Mouse (Mus musculus): ENCODE measurements around the gene Fgfr2. TPM values are rescaled to one million over a fixed set of nuclear protein-coding genes. Genes with fewer than 3 reads are reported as not detected.

The Fgfr2 gene
- total and polyA plus RNA-seq, 2 experiments from 2014 or later = 12.1 to 32.6 TPM

- DNase-seq (ENCODE audit: low spot score) = no peak
- Histone ChIP-seq H3K36me3 (ENCODE audit: insufficient read depth, low read length) (no peaks in the 10 kb centered on the region), H3K4me1 (ENCODE audit: insufficient read depth, low read length) (no peaks in the 10 kb centered on the region; the same call in 1 of the 2 replicates), H3K4me3 (ENCODE audit: low read depth, low read length) (peak overlapping the region; percentile 62; the same call in 1 of the 2 replicates), H3K27me3 (ENCODE audit: insufficient read depth, low read length) (peaks cover under 1% of the 10 kb centered on the region; the same call in 1 of the 2 replicates), H3K4me2 (ENCODE audit: low read depth, low read length, poor library complexity, severe bottlenecking) (peak overlapping the region; percentile 98), H3K9me3 (ENCODE audit: low read length) (no peaks in the 10 kb centered on the region), H3K27ac (ENCODE audit: low read depth, low read length) (no peak overlapping the region), H3K9ac (replicated peaks; ENCODE audit: low read length, poor library complexity, severe bottlenecking) (no peak overlapping the region)
- no peak for ATAC-seq (ENCODE audit: low FRiP score)
- 19% methylated on average over 4 of the region's 4 CpGs for WGBS
- no peak for TF ChIP-seq CTCF (IDR thresholded peaks at IDR 0.05)
Measured at GRCm38 (mm10) chr7:130263233-130263594, 2859.9 kb downstream of the Fgfr2 start.

GRCm38 (mm10) chr7:130262528-130263232 lies 2860.5 kb downstream of the Fgfr2 start:
- H3K27ac ChIP-seq (ENCODE audit: low read depth, low read length) = no peak overlapping the region
- H3K9ac ChIP-seq (replicated peaks; ENCODE audit: low read length, poor library complexity, severe bottlenecking) = peak overlapping the region; percentile 36; the same call in 1 of the 2 replicates
- peak overlapping the region; percentile 23 for H3K4me3 ChIP-seq (ENCODE audit: low read depth, low read length)
- no peaks in the 10 kb centered on the region; the same call in 1 of the 2 replicates for H3K4me1 ChIP-seq (ENCODE audit: insufficient read depth, low read length)
- no peaks in the 10 kb centered on the region for H3K36me3 ChIP-seq (ENCODE audit: insufficient read depth, low read length)
- H3K9me3 ChIP-seq (ENCODE audit: low read length) = no peaks in the 10 kb centered on the region
- peak overlapping the region; percentile 98 for H3K4me2 ChIP-seq (ENCODE audit: low read depth, low read length, poor library complexity, severe bottlenecking)
- TF ChIP-seq CTCF (IDR thresholded peaks at IDR 0.05) = no peak
- H3K27me3 ChIP-seq (ENCODE audit: insufficient read depth, low read length) = no peaks in the 10 kb centered on the region
- WGBS = 12% methylated on average over 17 of the region's 17 CpGs
- ATAC-seq (ENCODE audit: low FRiP score) (no peak), DNase-seq (ENCODE audit: low spot score) (no peak)

GRCm38 (mm10) chr7:130261684-130262527 lies 2861.2 kb downstream of the Fgfr2 start:
- peak; percentile 25; the same call in 1 of the 2 replicates for TF ChIP-seq CTCF (IDR thresholded peaks at IDR 0.05)
- Histone ChIP-seq H3K4me2 (ENCODE audit: low read depth, low read length, poor library complexity, severe bottlenecking) (peak overlapping the region; percentile 98), H3K9me3 (ENCODE audit: low read length) (no peaks in the 10 kb centered on the region), H3K4me1 (ENCODE audit: insufficient read depth, low read length) (peaks cover 3% of the 10 kb centered on the region; the same call in 1 of the 2 replicates), H3K4me3 (ENCODE audit: low read depth, low read length) (peak overlapping the region; percentile 23), H3K27ac (ENCODE audit: low read depth, low read length) (no peak overlapping the region), H3K36me3 (ENCODE audit: insufficient read depth, low read length) (no peaks in the 10 kb centered on the region), H3K27me3 (ENCODE audit: insufficient read depth, low read length) (no peaks in the 10 kb centered on the region), H3K9ac (replicated peaks; ENCODE audit: low read length, poor library complexity, severe bottlenecking) (peak overlapping the region; percentile 36; the same call in 1 of the 2 replicates)
- peak; percentile 65 for DNase-seq (ENCODE audit: low spot score)
- 19% methylated on average over 17 of the region's 17 CpGs for WGBS
- no peak for ATAC-seq (ENCODE audit: low FRiP score)

- Histone ChIP-seq H3K9ac (replicated peaks; ENCODE audit: low read length, poor library complexity, severe bottlenecking) (0 out of 2 replicates have a peak overlapping the region, but pooled peaks have one; percentile 19), H3K4me3 (ENCODE audit: low read depth, low read length) (peak overlapping the region; percentile 23), H3K4me1 (ENCODE audit: insufficient read depth, low read length) (peaks cover 4% of the 10 kb centered on the region; the same call in 1 of the 2 replicates), H3K9me3 (ENCODE audit: low read length) (no peaks in the 10 kb centered on the region), H3K27ac (ENCODE audit: low read depth, low read length) (no peak overlapping the region; the same call in 1 of the 2 replicates), H3K27me3 (ENCODE audit: insufficient read depth, low read length) (no peaks in the 10 kb centered on the region), H3K4me2 (ENCODE audit: low read depth, low read length, poor library complexity, severe bottlenecking) (peak overlapping the region; percentile 98), H3K36me3 (ENCODE audit: insufficient read depth, low read length) (no peaks in the 10 kb centered on the region)
- 52% methylated on average over 20 of the region's 20 CpGs for WGBS
- DNase-seq (ENCODE audit: low spot score) (no peak), ATAC-seq (ENCODE audit: low FRiP score) (no peak)
- no peak for TF ChIP-seq CTCF (IDR thresholded peaks at IDR 0.05)
Measured at GRCm38 (mm10) chr7:130260905-130261683, 2862.1 kb downstream of the Fgfr2 start.

- no peaks in the 10 kb centered on the region for H3K36me3 ChIP-seq (ENCODE audit: insufficient read depth, low read length)
- H3K27me3 ChIP-seq (ENCODE audit: insufficient read depth, low read length) = no peaks in the 10 kb centered on the region
- H3K27ac ChIP-seq (ENCODE audit: low read depth, low read length) = no peak overlapping the region
- ATAC-seq (ENCODE audit: low FRiP score) = no peak; the same call in 1 of the 2 replicates
- no peaks in the 10 kb centered on the region for H3K9me3 ChIP-seq (ENCODE audit: low read length)
- DNase-seq (ENCODE audit: low spot score) = peak; percentile 64
- peaks cover 4% of the 10 kb centered on the region; the same call in 1 of the 2 replicates for H3K4me1 ChIP-seq (ENCODE audit: insufficient read depth, low read length)
- no peak overlapping the region for H3K9ac ChIP-seq (replicated peaks; ENCODE audit: low read length, poor library complexity, severe bottlenecking)
- H3K4me2 ChIP-seq (ENCODE audit: low read depth, low read length, poor library complexity, severe bottlenecking) = peak overlapping the region; percentile 98
- peak overlapping the region; percentile 23; the same call in 1 of the 2 replicates for H3K4me3 ChIP-seq (ENCODE audit: low read depth, low read length)
- 14% methylated on average over 5 of the region's 5 CpGs for WGBS
- TF ChIP-seq CTCF (IDR thresholded peaks at IDR 0.05) = peak; percentile 69
Measured at GRCm38 (mm10) chr7:130260060-130260459, 2863.1 kb downstream of the Fgfr2 start.

All from midbrain, postnatal 0 days (tissue).